8 mouse cellular contexts compared by ENCODE assay signal in the genomic region with DNA sequence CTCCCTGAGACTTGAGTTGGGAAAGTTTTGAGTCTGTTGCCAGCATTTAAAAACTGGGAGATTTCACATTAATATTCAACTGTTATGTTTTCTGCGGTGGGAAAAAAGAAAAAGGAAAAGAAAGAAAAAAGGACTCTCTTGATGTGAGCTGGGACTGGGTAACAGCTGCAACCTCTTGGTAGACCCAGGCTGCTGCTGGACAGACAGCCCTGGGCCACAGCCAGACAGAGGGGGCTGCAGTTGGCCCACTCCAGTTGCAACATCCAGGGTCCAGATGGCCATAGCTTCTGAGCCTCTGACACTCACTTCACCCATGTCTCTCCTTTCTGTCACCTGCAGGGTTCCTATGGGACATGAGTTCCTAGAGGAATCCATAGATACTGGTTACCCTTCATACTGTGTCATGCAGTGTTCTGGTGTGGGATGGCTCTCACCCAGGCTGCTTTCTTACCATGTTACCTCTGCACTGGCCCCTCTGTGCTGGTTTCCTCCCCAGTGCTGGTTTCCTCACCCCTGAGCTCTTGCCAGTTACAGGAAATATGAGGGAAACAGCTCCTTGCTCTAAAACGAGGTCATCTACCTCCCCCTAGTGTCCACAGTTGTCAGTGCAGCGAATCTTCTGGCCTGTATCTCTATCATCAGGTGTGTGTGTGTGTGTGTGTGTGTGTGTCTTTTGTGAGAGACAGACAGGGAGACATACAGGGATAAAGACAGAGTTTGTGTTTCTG. TPM values are rescaled to one million over a fixed set of nuclear protein-coding genes. Genes with fewer than 3 reads are reported as not detected.
DNase-seq lines count a peak whose midpoint lies in the region; ATAC-seq and TF ChIP-seq lines count a peak whose summit lies in the region.

No protein-coding gene starts in this region.

- H3K4me1 ChIP-seq in embryonic facial prominence, embryonic 12.5 days = peaks cover 23% of the 10 kb centered on the region
- H3K4me1 ChIP-seq in heart, adult 2 months (ENCODE audit: control insufficient read depth, insufficient read depth, low read length) = peaks cover 5% of the 10 kb centered on the region
- H3K4me1 ChIP-seq in kidney, adult 2 months (ENCODE audit: control insufficient read depth, insufficient read depth, low read length) = no peaks in the 10 kb centered on the region
- peaks cover 10% of the 10 kb centered on the region for H3K4me1 ChIP-seq in limb, embryonic 11.5 days (ENCODE audit: control insufficient read depth, insufficient read depth, low read length)
- peaks cover 2% of the 10 kb centered on the region; the same call in 1 of the 2 replicates for H3K4me1 ChIP-seq in midbrain, embryonic 14.5 days (ENCODE audit: control insufficient read depth, insufficient read depth, low read length)

- no peak overlapping the region for H3K4me3 ChIP-seq in embryonic facial prominence, embryonic 12.5 days
- H3K4me3 ChIP-seq in heart, adult 2 months = no peak overlapping the region
- no peak overlapping the region for H3K4me3 ChIP-seq in kidney, adult 2 months (ENCODE audit: insufficient read depth, low read depth, low read length)
- no peak overlapping the region for H3K4me3 ChIP-seq in limb, embryonic 11.5 days (ENCODE audit: low read depth, low read length)
- no peak overlapping the region for H3K4me3 ChIP-seq in midbrain, embryonic 14.5 days (replicated peaks; ENCODE audit: low read depth, low read length)

- no peaks in the 10 kb centered on the region for H3K79me2 ChIP-seq in heart, adult 2 months (replicated peaks; ENCODE audit: control insufficient read depth, insufficient read depth, low read length)

- H3K36me3 ChIP-seq in embryonic facial prominence, embryonic 12.5 days = no peaks in the 10 kb centered on the region
- no peaks in the 10 kb centered on the region for H3K36me3 ChIP-seq in heart, adult 2 months (ENCODE audit: control insufficient read depth, insufficient read depth, low read length)
- no peaks in the 10 kb centered on the region for H3K36me3 ChIP-seq in kidney, adult 2 months (ENCODE audit: control insufficient read depth, insufficient read depth, low read length)
- H3K36me3 ChIP-seq in limb, embryonic 11.5 days (ENCODE audit: control insufficient read depth, insufficient read depth, low read length) = no peaks in the 10 kb centered on the region
- no peaks in the 10 kb centered on the region for H3K36me3 ChIP-seq in midbrain, embryonic 14.5 days (ENCODE audit: control insufficient read depth, insufficient read depth, low read length)

- 14% methylated on average over 3 of the region's 3 CpGs for WGBS in embryonic facial prominence, embryonic 12.5 days
- WGBS in heart, adult 2 months = 11% methylated on average over 3 of the region's 3 CpGs
- 11% methylated on average over 3 of the region's 3 CpGs for WGBS in kidney, adult 2 months
- 16% methylated on average over 3 of the region's 3 CpGs for WGBS in limb, embryonic 11.5 days
- 10% methylated on average over 3 of the region's 3 CpGs for WGBS in midbrain, embryonic 14.5 days

- peak; percentile 67 for DNase-seq in ovary, postnatal 10 days (ENCODE audit: low spot score)
- DNase-seq in ovary, adult 18-20 months (ENCODE audit: low spot score) = no peak
- DNase-seq in heart, adult 2 months = peak; percentile 80 to 83
- DNase-seq in kidney, adult 2 months = peak; percentile 87
- peak; percentile 86 for DNase-seq in limb, embryonic 11.5 days (ENCODE audit: low spot score)
- DNase-seq in midbrain, embryonic 14.5 days = peak; percentile 90
- DNase-seq in spleen, postnatal 10 days (ENCODE audit: low spot score in 2 of 2) = peak; percentile 84 to 88

- no peaks in the 10 kb centered on the region for H3K9me3 ChIP-seq in embryonic facial prominence, embryonic 12.5 days
- no peaks in the 10 kb centered on the region for H3K9me3 ChIP-seq in limb, embryonic 11.5 days (ENCODE audit: control insufficient read depth, low read length)
- no peaks in the 10 kb centered on the region for H3K9me3 ChIP-seq in midbrain, embryonic 14.5 days (ENCODE audit: control insufficient read depth, low read length)

- peak; percentile 82 for TF ChIP-seq CTCF in heart, adult 2 months (IDR thresholded peaks at IDR 0.05)
- TF ChIP-seq CTCF in kidney, adult 2 months (conservative IDR thresholded peaks at IDR 0.05; ENCODE audit: insufficient read depth, insufficient read length, low read depth, low read length) = peak; percentile 93

- H3K9ac ChIP-seq in embryonic facial prominence, embryonic 12.5 days = peak overlapping the region; percentile 40; the same call in 1 of the 2 replicates
- H3K9ac ChIP-seq in heart, adult 2 months (ENCODE audit: low read depth, low read length) = no peak overlapping the region
- H3K9ac ChIP-seq in limb, embryonic 11.5 days (ENCODE audit: low read length) = peak overlapping the region; percentile 59; the same call in 1 of the 2 replicates
- no peak overlapping the region for H3K9ac ChIP-seq in midbrain, embryonic 14.5 days (replicated peaks; ENCODE audit: low read length)

- peak; percentile 72 for TF ChIP-seq EP300 in heart, adult 2 months (IDR thresholded peaks at IDR 0.05; ENCODE audit: insufficient read depth, low read depth, low read length)

- peak overlapping the region; percentile 56 for H3K4me2 ChIP-seq in embryonic facial prominence, embryonic 12.5 days (replicated peaks)
- peak overlapping the region; percentile 56 for H3K4me2 ChIP-seq in limb, embryonic 11.5 days (ENCODE audit: low read depth, severe bottlenecking)
- no peak overlapping the region for H3K4me2 ChIP-seq in midbrain, embryonic 14.5 days (ENCODE audit: low read length)

- no peak for TF ChIP-seq POLR2A in heart, adult 2 months (IDR thresholded peaks at IDR 0.05; ENCODE audit: insufficient read depth, low read depth, low read length)
- no peak for TF ChIP-seq POLR2A in kidney, adult 2 months (IDR thresholded peaks at IDR 0.05; ENCODE audit: low read depth, low read length)

- ATAC-seq in embryonic facial prominence, embryonic 12.5 days (ENCODE audit: insufficient number of reproducible peaks, insufficient read depth, low FRiP score, low TSS enrichment) = no peak
- no peak for ATAC-seq in limb, embryonic 11.5 days (ENCODE audit: insufficient number of reproducible peaks, low FRiP score, low TSS enrichment, low read depth)
- no peak for ATAC-seq in midbrain, embryonic 14.5 days (ENCODE audit: low FRiP score, low TSS enrichment)

- H3K27me3 ChIP-seq in embryonic facial prominence, embryonic 12.5 days = no peaks in the 10 kb centered on the region
- no peaks in the 10 kb centered on the region for H3K27me3 ChIP-seq in heart, adult 2 months (ENCODE audit: control insufficient read depth, insufficient read depth, low read length)
- H3K27me3 ChIP-seq in kidney, adult 2 months (replicated peaks; ENCODE audit: control insufficient read depth, insufficient read depth, low read length) = no peaks in the 10 kb centered on the region
- H3K27me3 ChIP-seq in limb, embryonic 11.5 days (ENCODE audit: control insufficient read depth, insufficient read depth, low read length) = no peaks in the 10 kb centered on the region
- no peaks in the 10 kb centered on the region for H3K27me3 ChIP-seq in midbrain, embryonic 14.5 days (ENCODE audit: control insufficient read depth, insufficient read depth, low read length)

- intact Hi-C loops in heart, adult 2 months (cut with DNase I) = loop anchor here (1.0 to 10.0 kb wide), 6 partner anchors 50 to 399 kb away; no protein-coding TSS in a partner anchor

- 0 out of 2 replicates have a peak overlapping the region, but pooled peaks have one; percentile 41 for H3K27ac ChIP-seq in embryonic facial prominence, embryonic 12.5 days
- no peak overlapping the region for H3K27ac ChIP-seq in heart, adult 2 months
- H3K27ac ChIP-seq in kidney, adult 2 months (ENCODE audit: insufficient read depth, low read depth, low read length) = no peak overlapping the region
- H3K27ac ChIP-seq in limb, embryonic 11.5 days (replicated peaks; ENCODE audit: low read depth, low read length) = no peak overlapping the region
- no peak overlapping the region for H3K27ac ChIP-seq in midbrain, embryonic 14.5 days (replicated peaks; ENCODE audit: low read depth, low read length)

RNA-seq across cellular contexts. Expression of a gene that starts 8.1 kb away (rescaled TPM):
- 24.6 and 25.0 TPM in 2 replicates for polyA plus RNA-seq in embryonic facial prominence, embryonic 12.5 days (2016; fragmentation: Nextera tagmentation; extraction: Ambion mirVana)
- 10 to 100 TPM; 15.2 to 18.7 TPM for total RNA-seq in heart, adult 2 months (2021)
- 28.1 and 31.6 TPM in 2 replicates for polyA plus RNA-seq in heart, adult 2 months (2012; rRNA removed)
- 200 and 223 TPM in 2 replicates for polyA plus RNA-seq in kidney, adult 2 months (2012; rRNA removed)
- polyA plus RNA-seq in limb, embryonic 11.5 days (2014; fragmentation: Nextera tagmentation; extraction: Ambion mirVana) = 5.4 and 6.0 TPM in 2 replicates
- polyA plus RNA-seq in midbrain, embryonic 14.5 days (2014; fragmentation: Nextera tagmentation; extraction: Ambion mirVana) = 12.6 and 14.1 TPM in 2 replicates

Comparison
In these comparisons a context has a peak if more than half of its experiments do, and no peak if none do; other contexts are left out.
1. H3K9ac ChIP-seq: peak in embryonic facial prominence, embryonic 12.5 days (single experiment) and limb, embryonic 11.5 days (single experiment); none in heart, adult 2 months (single experiment) and midbrain, embryonic 14.5 days (single experiment).